Mouse (Mus musculus): ENCODE results near the gene Slc6a11. TPM values are rescaled to one million over a fixed set of nuclear protein-coding genes. Genes with fewer than 3 reads are reported as not detected.

Slc6a11 gene
- polyA plus RNA-seq, 1 experiment from 2014 or later, result 0.08 TPM

- H3K36me3 ChIP-seq (ENCODE audit: control insufficient read depth, insufficient read depth, low read length), result no peaks in the 10 kb centered on the region
- no peak overlapping the region for H3K27ac ChIP-seq (replicated peaks; ENCODE audit: low read depth, low read length)
- no peaks in the 10 kb centered on the region for H3K9me3 ChIP-seq (ENCODE audit: control insufficient read depth, low read length)
- H3K4me3 ChIP-seq (ENCODE audit: low read depth, low read length), result no peak overlapping the region
- WGBS, result 85% methylated on average over 6 of the region's 6 CpGs
- no peaks in the 10 kb centered on the region for H3K4me1 ChIP-seq (ENCODE audit: control insufficient read depth, insufficient read depth, low read length)
- no peaks in the 10 kb centered on the region for H3K27me3 ChIP-seq (ENCODE audit: control insufficient read depth, insufficient read depth, low read length)
- no peak overlapping the region for H3K4me2 ChIP-seq (ENCODE audit: low read depth, severe bottlenecking)
- DNase-seq (ENCODE audit: low spot score) (no peak), ATAC-seq (ENCODE audit: insufficient number of reproducible peaks, low FRiP score, low TSS enrichment, low read depth) (no peak)
- H3K9ac ChIP-seq (ENCODE audit: low read length), result no peak overlapping the region
Observed at GRCm38 (mm10) chr6:114145650-114146329, 14.7 kb downstream of the Slc6a11 start.

GRCm38 (mm10) chr6:114155720-114156119 lies 24.7 kb downstream of the Slc6a11 start:
- H3K36me3 ChIP-seq (ENCODE audit: control insufficient read depth, insufficient read depth, low read length), result no peaks in the 10 kb centered on the region
- no peak overlapping the region for H3K9ac ChIP-seq (ENCODE audit: low read length)
- H3K27me3 ChIP-seq (ENCODE audit: control insufficient read depth, insufficient read depth, low read length), result no peaks in the 10 kb centered on the region
- no peaks in the 10 kb centered on the region for H3K4me1 ChIP-seq (ENCODE audit: control insufficient read depth, insufficient read depth, low read length)
- no peak overlapping the region for H3K4me3 ChIP-seq (ENCODE audit: low read depth, low read length)
- DNase-seq (ENCODE audit: low spot score), result no peak
- H3K9me3 ChIP-seq (ENCODE audit: control insufficient read depth, low read length), result no peaks in the 10 kb centered on the region
- H3K4me2 ChIP-seq (ENCODE audit: low read depth, severe bottlenecking), result no peak overlapping the region
- 87% methylated on average over 10 of the region's 10 CpGs for WGBS
- ATAC-seq (ENCODE audit: insufficient number of reproducible peaks, low FRiP score, low TSS enrichment, low read depth), result no peak
- no peak overlapping the region for H3K27ac ChIP-seq (replicated peaks; ENCODE audit: low read depth, low read length)

- no peak for DNase-seq (ENCODE audit: low spot score)
- Histone ChIP-seq H3K27me3 (ENCODE audit: control insufficient read depth, insufficient read depth, low read length) (no peaks in the 10 kb centered on the region), H3K9me3 (ENCODE audit: control insufficient read depth, low read length) (no peaks in the 10 kb centered on the region), H3K4me1 (ENCODE audit: control insufficient read depth, insufficient read depth, low read length) (no peaks in the 10 kb centered on the region), H3K4me2 (ENCODE audit: low read depth, severe bottlenecking) (no peak overlapping the region), H3K4me3 (ENCODE audit: low read depth, low read length) (no peak overlapping the region), H3K27ac (replicated peaks; ENCODE audit: low read depth, low read length) (no peak overlapping the region), H3K36me3 (ENCODE audit: control insufficient read depth, insufficient read depth, low read length) (no peaks in the 10 kb centered on the region), H3K9ac (ENCODE audit: low read length) (no peak overlapping the region)
- no peak for ATAC-seq (ENCODE audit: insufficient number of reproducible peaks, low FRiP score, low TSS enrichment, low read depth)
- WGBS, result 86% methylated on average over 7 of the region's 7 CpGs
Observed at GRCm38 (mm10) chr6:114158811-114159210, 27.8 kb downstream of the Slc6a11 start.

GRCm38 (mm10) chr6:114160732-114161131 lies 29.7 kb downstream of the Slc6a11 start:
- H3K9ac ChIP-seq (ENCODE audit: low read length), result no peak overlapping the region
- H3K4me1 ChIP-seq (ENCODE audit: control insufficient read depth, insufficient read depth, low read length), result no peaks in the 10 kb centered on the region
- no peak overlapping the region for H3K4me2 ChIP-seq (ENCODE audit: low read depth, severe bottlenecking)
- no peak for ATAC-seq (ENCODE audit: insufficient number of reproducible peaks, low FRiP score, low TSS enrichment, low read depth)
- H3K9me3 ChIP-seq (ENCODE audit: control insufficient read depth, low read length), result no peaks in the 10 kb centered on the region
- H3K36me3 ChIP-seq (ENCODE audit: control insufficient read depth, insufficient read depth, low read length), result no peaks in the 10 kb centered on the region
- no peak overlapping the region for H3K4me3 ChIP-seq (ENCODE audit: low read depth, low read length)
- H3K27me3 ChIP-seq (ENCODE audit: control insufficient read depth, insufficient read depth, low read length), result no peaks in the 10 kb centered on the region
- DNase-seq (ENCODE audit: low spot score), result no peak
- H3K27ac ChIP-seq (replicated peaks; ENCODE audit: low read depth, low read length), result no peak overlapping the region
- WGBS, result 78% methylated on average over 8 of the region's 8 CpGs

- H3K36me3 ChIP-seq (ENCODE audit: control insufficient read depth, insufficient read depth, low read length), result no peaks in the 10 kb centered on the region
- H3K4me2 ChIP-seq (ENCODE audit: low read depth, severe bottlenecking), result no peak overlapping the region
- DNase-seq (ENCODE audit: low spot score) (no peak), ATAC-seq (ENCODE audit: insufficient number of reproducible peaks, low FRiP score, low TSS enrichment, low read depth) (no peak)
- no peaks in the 10 kb centered on the region for H3K9me3 ChIP-seq (ENCODE audit: control insufficient read depth, low read length)
- H3K4me3 ChIP-seq (ENCODE audit: low read depth, low read length), result no peak overlapping the region
- no peaks in the 10 kb centered on the region for H3K4me1 ChIP-seq (ENCODE audit: control insufficient read depth, insufficient read depth, low read length)
- 19% methylated on average over 8 of the region's 8 CpGs for WGBS
- no peak overlapping the region for H3K9ac ChIP-seq (ENCODE audit: low read length)
- H3K27me3 ChIP-seq (ENCODE audit: control insufficient read depth, insufficient read depth, low read length), result 0 out of 2 replicates have a peak, but pooled peaks cover 5% of the 10 kb centered on the region
- no peak overlapping the region for H3K27ac ChIP-seq (replicated peaks; ENCODE audit: low read depth, low read length)
Observed at GRCm38 (mm10) chr6:114174052-114174397, 43.0 kb downstream of the Slc6a11 start.

- no peaks in the 10 kb centered on the region for H3K36me3 ChIP-seq (ENCODE audit: control insufficient read depth, insufficient read depth, low read length)
- H3K9me3 ChIP-seq (ENCODE audit: control insufficient read depth, low read length), result no peaks in the 10 kb centered on the region
- no peak for DNase-seq (ENCODE audit: low spot score)
- 9% methylated on average over 9 of the region's 9 CpGs for WGBS
- 0 out of 2 replicates have a peak, but pooled peaks cover 5% of the 10 kb centered on the region for H3K27me3 ChIP-seq (ENCODE audit: control insufficient read depth, insufficient read depth, low read length)
- H3K4me1 ChIP-seq (ENCODE audit: control insufficient read depth, insufficient read depth, low read length), result no peaks in the 10 kb centered on the region
- H3K9ac ChIP-seq (ENCODE audit: low read length), result no peak overlapping the region
- H3K4me3 ChIP-seq (ENCODE audit: low read depth, low read length), result no peak overlapping the region
- no peak for ATAC-seq (ENCODE audit: insufficient number of reproducible peaks, low FRiP score, low TSS enrichment, low read depth)
- no peak overlapping the region for H3K4me2 ChIP-seq (ENCODE audit: low read depth, severe bottlenecking)
- no peak overlapping the region for H3K27ac ChIP-seq (replicated peaks; ENCODE audit: low read depth, low read length)
Observed at GRCm38 (mm10) chr6:114174398-114175140, 43.5 kb downstream of the Slc6a11 start.

GRCm38 (mm10) chr6:114178141-114178540 lies 47.1 kb downstream of the Slc6a11 start:
- H3K4me3 ChIP-seq (ENCODE audit: low read depth, low read length), result no peak overlapping the region
- H3K36me3 ChIP-seq (ENCODE audit: control insufficient read depth, insufficient read depth, low read length), result no peaks in the 10 kb centered on the region
- ATAC-seq (ENCODE audit: insufficient number of reproducible peaks, low FRiP score, low TSS enrichment, low read depth), result no peak
- no peaks in the 10 kb centered on the region for H3K9me3 ChIP-seq (ENCODE audit: control insufficient read depth, low read length)
- 0 out of 2 replicates have a peak, but pooled peaks cover 5% of the 10 kb centered on the region for H3K27me3 ChIP-seq (ENCODE audit: control insufficient read depth, insufficient read depth, low read length)
- no peak overlapping the region for H3K4me2 ChIP-seq (ENCODE audit: low read depth, severe bottlenecking)
- H3K9ac ChIP-seq (ENCODE audit: low read length), result no peak overlapping the region
- no peak overlapping the region for H3K27ac ChIP-seq (replicated peaks; ENCODE audit: low read depth, low read length)
- no peak for DNase-seq (ENCODE audit: low spot score)
- H3K4me1 ChIP-seq (ENCODE audit: control insufficient read depth, insufficient read depth, low read length), result no peaks in the 10 kb centered on the region
- 87% methylated on average over 3 of the region's 3 CpGs for WGBS

- no peaks in the 10 kb centered on the region for H3K27me3 ChIP-seq (ENCODE audit: control insufficient read depth, insufficient read depth, low read length)
- WGBS, result 77% methylated on average over 7 of the region's 7 CpGs
- H3K36me3 ChIP-seq (ENCODE audit: control insufficient read depth, insufficient read depth, low read length), result no peaks in the 10 kb centered on the region
- DNase-seq (ENCODE audit: low spot score) (no peak), ATAC-seq (ENCODE audit: insufficient number of reproducible peaks, low FRiP score, low TSS enrichment, low read depth) (no peak)
- H3K4me3 ChIP-seq (ENCODE audit: low read depth, low read length), result no peak overlapping the region
- H3K27ac ChIP-seq (replicated peaks; ENCODE audit: low read depth, low read length), result no peak overlapping the region
- no peaks in the 10 kb centered on the region for H3K9me3 ChIP-seq (ENCODE audit: control insufficient read depth, low read length)
- no peaks in the 10 kb centered on the region for H3K4me1 ChIP-seq (ENCODE audit: control insufficient read depth, insufficient read depth, low read length)
- no peak overlapping the region for H3K9ac ChIP-seq (ENCODE audit: low read length)
- H3K4me2 ChIP-seq (ENCODE audit: low read depth, severe bottlenecking), result no peak overlapping the region
Observed at GRCm38 (mm10) chr6:114182366-114183179, 51.5 kb downstream of the Slc6a11 start.

Data from limb, embryonic 11.5 days (tissue).